Mouse (Mus musculus): Measurements from ENCODE around the gene Scimp. TPM values are rescaled to one million over a fixed set of nuclear protein-coding genes. Genes with fewer than 3 reads are reported as not detected.

The Scimp gene
- total and polyA plus RNA-seq, 3 experiments = 0.21 to 0.79 (median 0.30) TPM

DNA sequence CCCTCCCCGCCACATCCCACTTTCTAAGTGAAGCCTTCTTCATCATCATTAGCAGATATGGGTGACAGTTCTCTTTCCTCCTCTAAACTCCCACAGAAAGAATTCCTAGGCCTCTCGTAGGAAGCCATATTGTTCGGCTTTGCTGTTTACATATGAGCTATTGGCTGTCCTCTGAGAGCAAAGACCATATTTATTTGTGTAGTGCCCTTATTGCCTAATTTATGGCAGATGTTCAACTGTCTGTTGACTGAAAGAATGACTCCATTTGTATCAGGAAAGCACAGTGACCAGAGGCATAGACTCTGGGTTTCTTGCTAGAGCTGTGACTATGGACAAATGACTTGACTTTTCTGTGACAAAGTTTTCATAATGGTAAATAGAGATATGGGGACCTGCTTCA, 70.8 kb downstream of the Scimp start:
- in situ Hi-C loops (cut with MboI; ENCODE audit: low pct_ligation_motif_present, low pct_unique_long_range_greater_than_20kb, low sequenced_read_pairs) = no loop called here
- H3K27me3 ChIP-seq (replicated peaks) = no peaks in the 10 kb centered on the region
- TF ChIP-seq GABPA (IDR thresholded peaks at IDR 0.05; ENCODE audit: insufficient replicate concordance, low read depth, low read length) (no peak), EP300 (IDR thresholded peaks at IDR 0.05; ENCODE audit: low read length) (no peak), PAX5 (IDR thresholded peaks at IDR 0.05; ENCODE audit: low read length) (no peak), E2F4 (IDR thresholded peaks at IDR 0.05; ENCODE audit: insufficient replicate concordance, low read depth, low read length) (no peak), TBP (conservative IDR thresholded peaks at IDR 0.05; ENCODE audit: low read depth, low read length) (no peak), POLR2AphosphoS2 (IDR thresholded peaks at IDR 0.05; ENCODE audit: low read depth, low read length) (no peak), BHLHE40 (IDR thresholded peaks at IDR 0.05; ENCODE audit: low read depth, low read length) (no peak), MXI1 (IDR thresholded peaks at IDR 0.05; ENCODE audit: low read depth, low read length) (no peak), SIN3A (IDR thresholded peaks at IDR 0.05; ENCODE audit: low read length) (no peak), CHD2 (IDR thresholded peaks at IDR 0.05; ENCODE audit: low read length) (no peak), NRF1 (IDR thresholded peaks at IDR 0.05; ENCODE audit: low read depth, low read length) (no peak)

More for the DNA sequence above, 70.8 kb downstream of the Scimp start:
- H3K36me3 ChIP-seq (replicated peaks in 1 of 2; ENCODE audit: control insufficient read depth in 1 of 2, insufficient read depth in 1 of 2, low read length in 1 of 2) = no peaks in the 10 kb centered on the region
- no peak for DNase-seq (ENCODE audit: extremely low read depth)
- H3K9ac ChIP-seq (ENCODE audit: insufficient read depth, low read depth) = no peak overlapping the region
- peaks cover 0 to 3% of the 10 kb centered on the region in 2 experiments; a peak in 1 of 4 replicates for H3K4me1 ChIP-seq (ENCODE audit: control insufficient read depth in 1 of 2, insufficient read depth in 2 of 2)
- H3K27ac ChIP-seq (ENCODE audit: insufficient read depth, low read depth) = no peak overlapping the region
- H3K9me3 ChIP-seq (replicated peaks; ENCODE audit: low read length) = no peaks in the 10 kb centered on the region
- dilution Hi-C loops (cut with MboI; ENCODE audit: extremely low pct_ligation_motif_present, extremely low pct_unique_long_range_greater_than_20kb, low sequenced_read_pairs) = no loop called here
- no peak overlapping the region for H3K4me2 ChIP-seq (ENCODE audit: insufficient read depth, low read depth, poor library complexity, severe bottlenecking)
- no peaks in the 10 kb centered on the region for H3K79me2 ChIP-seq (replicated peaks; ENCODE audit: control insufficient read depth, extremely low read depth, insufficient read depth, poor library complexity, severe bottlenecking)
- H3K4me3 ChIP-seq (replicated peaks in 1 of 3; ENCODE audit: low read depth in 2 of 3, low read length in 2 of 3, poor library complexity in 1 of 3) = no peak overlapping the region

Other genes starting within 250 kb of the Scimp start
Only the 20 nearest of the 21 such genes appear.
- 0.17 TPM in 1 of 2 replicates, not detected in the other for gene 4930544D05Rik, start 196.7 kb downstream of the Scimp start, total RNA-seq (2012; rRNA removed)
- not detected in 2 replicates for gene 4930544D05Rik, start 196.7 kb downstream of the Scimp start, total RNA-seq (2014; rRNA removed)
- gene 4930544D05Rik, start 196.7 kb downstream of the Scimp start, polyA plus RNA-seq (2012; ENCODE audit: insufficient read length, low read depth) = not detected in 2 replicates
- not detected in 2 replicates for gene Chrne, start 193.4 kb downstream of the Scimp start, total RNA-seq (2012; rRNA removed)
- gene Chrne, start 193.4 kb downstream of the Scimp start, total RNA-seq (2014; rRNA removed) = not detected in 2 replicates
- gene Chrne, start 193.4 kb downstream of the Scimp start, polyA plus RNA-seq (2012; ENCODE audit: insufficient read length, low read depth) = not detected in 2 replicates
- gene Gp1ba, start 173.5 kb downstream of the Scimp start, total RNA-seq (2012; rRNA removed) = 0.25 TPM in 2 replicates
- not detected in 2 replicates for gene Gp1ba, start 173.5 kb downstream of the Scimp start, total RNA-seq (2014; rRNA removed)
- 0.84 and 1.1 TPM in 2 replicates for gene Gp1ba, start 173.5 kb downstream of the Scimp start, polyA plus RNA-seq (2012; ENCODE audit: insufficient read length, low read depth)
- gene Rnf167, start 165.4 kb downstream of the Scimp start, total RNA-seq (2012; rRNA removed) = 23.5 and 24.0 TPM in 2 replicates
- 24.1 and 25.5 TPM in 2 replicates for gene Rnf167, start 165.4 kb downstream of the Scimp start, total RNA-seq (2014; rRNA removed)
- gene Rnf167, start 165.4 kb downstream of the Scimp start, polyA plus RNA-seq (2012; ENCODE audit: insufficient read length, low read depth) = 28.0 and 31.7 TPM in 2 replicates
- gene Slc25a11, start 165.1 kb downstream of the Scimp start, total RNA-seq (2012; rRNA removed) = 96.9 and 99.0 TPM in 2 replicates
- 121 and 135 TPM in 2 replicates for gene Slc25a11, start 165.1 kb downstream of the Scimp start, total RNA-seq (2014; rRNA removed)
- gene Slc25a11, start 165.1 kb downstream of the Scimp start, polyA plus RNA-seq (2012; ENCODE audit: insufficient read length, low read depth) = 127 and 132 TPM in 2 replicates
- 1,045 and 1,143 TPM in 2 replicates for gene Pfn1, start 157.9 kb downstream of the Scimp start, total RNA-seq (2012; rRNA removed)
- 799 and 844 TPM in 2 replicates for gene Pfn1, start 157.9 kb downstream of the Scimp start, total RNA-seq (2014; rRNA removed)
- 2,575 and 2,624 TPM in 2 replicates for gene Pfn1, start 157.9 kb downstream of the Scimp start, polyA plus RNA-seq (2012; ENCODE audit: insufficient read length, low read depth)
- gene Eno3, start 155.4 kb downstream of the Scimp start, total RNA-seq (2012; rRNA removed) = 11.0 and 11.2 TPM in 2 replicates
- gene Eno3, start 155.4 kb downstream of the Scimp start, total RNA-seq (2014; rRNA removed) = 22.9 and 23.0 TPM in 2 replicates
- gene Eno3, start 155.4 kb downstream of the Scimp start, polyA plus RNA-seq (2012; ENCODE audit: insufficient read length, low read depth) = 26.4 and 27.5 TPM in 2 replicates
- 96.3 and 105 TPM in 2 replicates for gene Spag7, start 143.2 kb downstream of the Scimp start, total RNA-seq (2012; rRNA removed)
- gene Spag7, start 143.2 kb downstream of the Scimp start, total RNA-seq (2014; rRNA removed) = 86.9 and 93.5 TPM in 2 replicates
- gene Spag7, start 143.2 kb downstream of the Scimp start, polyA plus RNA-seq (2012; ENCODE audit: insufficient read length, low read depth) = 120 and 161 TPM in 2 replicates
- 4.0 and 4.9 TPM in 2 replicates for gene Camta2, start 124.5 kb downstream of the Scimp start, total RNA-seq (2012; rRNA removed)
- gene Camta2, start 124.5 kb downstream of the Scimp start, total RNA-seq (2014; rRNA removed) = 0.70 and 1.0 TPM in 2 replicates
- gene Camta2, start 124.5 kb downstream of the Scimp start, polyA plus RNA-seq (2012; ENCODE audit: insufficient read length, low read depth) = 13.3 and 17.0 TPM in 2 replicates
- 1.3 and 1.7 TPM in 2 replicates for gene Inca1, start 112.4 kb downstream of the Scimp start, total RNA-seq (2012; rRNA removed)
- gene Inca1, start 112.4 kb downstream of the Scimp start, total RNA-seq (2014; rRNA removed) = 1.9 and 3.4 TPM in 2 replicates
- 3.8 and 4.4 TPM in 2 replicates for gene Inca1, start 112.4 kb downstream of the Scimp start, polyA plus RNA-seq (2012; ENCODE audit: insufficient read length, low read depth)
- gene Kif1c, start 112.0 kb downstream of the Scimp start, total RNA-seq (2012; rRNA removed) = 36.9 and 38.0 TPM in 2 replicates
- 11.0 and 11.6 TPM in 2 replicates for gene Kif1c, start 112.0 kb downstream of the Scimp start, total RNA-seq (2014; rRNA removed)
- 31.7 and 32.3 TPM in 2 replicates for gene Kif1c, start 112.0 kb downstream of the Scimp start, polyA plus RNA-seq (2012; ENCODE audit: insufficient read length, low read depth)
- 3.1 and 3.5 TPM in 2 replicates for gene Zfp3, start 48.4 kb downstream of the Scimp start, total RNA-seq (2012; rRNA removed)
- gene Zfp3, start 48.4 kb downstream of the Scimp start, total RNA-seq (2014; rRNA removed) = 1.7 and 1.9 TPM in 2 replicates
- gene Zfp3, start 48.4 kb downstream of the Scimp start, polyA plus RNA-seq (2012; ENCODE audit: insufficient read length, low read depth) = 2.0 and 2.5 TPM in 2 replicates
- 22.3 and 23.8 TPM in 2 replicates for gene Rabep1, start 32.2 kb upstream of the Scimp start, total RNA-seq (2012; rRNA removed)
- 26.1 and 33.4 TPM in 2 replicates for gene Rabep1, start 32.2 kb upstream of the Scimp start, total RNA-seq (2014; rRNA removed)
- 28.3 and 34.7 TPM in 2 replicates for gene Rabep1, start 32.2 kb upstream of the Scimp start, polyA plus RNA-seq (2012; ENCODE audit: insufficient read length, low read depth)
- 125 and 132 TPM in 2 replicates for gene Nup88, start 157.4 kb upstream of the Scimp start, total RNA-seq (2012; rRNA removed)
- 208 and 220 TPM in 2 replicates for gene Nup88, start 157.4 kb upstream of the Scimp start, total RNA-seq (2014; rRNA removed)
- 171 and 193 TPM in 2 replicates for gene Nup88, start 157.4 kb upstream of the Scimp start, polyA plus RNA-seq (2012; ENCODE audit: insufficient read length, low read depth)
- 72.7 and 80.6 TPM in 2 replicates for gene Rpain, start 157.6 kb upstream of the Scimp start, total RNA-seq (2012; rRNA removed)
- 64.6 and 69.8 TPM in 2 replicates for gene Rpain, start 157.6 kb upstream of the Scimp start, total RNA-seq (2014; rRNA removed)
- 50.0 and 54.1 TPM in 2 replicates for gene Rpain, start 157.6 kb upstream of the Scimp start, polyA plus RNA-seq (2012; ENCODE audit: insufficient read length, low read depth)
- gene C1qbp, start 170.4 kb upstream of the Scimp start, total RNA-seq (2012; rRNA removed) = 150 and 190 TPM in 2 replicates
- 298 and 320 TPM in 2 replicates for gene C1qbp, start 170.4 kb upstream of the Scimp start, total RNA-seq (2014; rRNA removed)
- gene C1qbp, start 170.4 kb upstream of the Scimp start, polyA plus RNA-seq (2012; ENCODE audit: insufficient read length, low read depth) = 903 and 917 TPM in 2 replicates
- 34.4 and 45.8 TPM in 2 replicates for gene Dhx33, start 191.9 kb upstream of the Scimp start, total RNA-seq (2012; rRNA removed)
- 43.0 and 45.6 TPM in 2 replicates for gene Dhx33, start 191.9 kb upstream of the Scimp start, total RNA-seq (2014; rRNA removed)
- gene Dhx33, start 191.9 kb upstream of the Scimp start, polyA plus RNA-seq (2012; ENCODE audit: insufficient read length, low read depth) = 55.4 and 55.9 TPM in 2 replicates
- gene Mis12, start 207.0 kb upstream of the Scimp start, total RNA-seq (2012; rRNA removed) = 23.4 and 32.7 TPM in 2 replicates
- 36.3 and 38.1 TPM in 2 replicates for gene Mis12, start 207.0 kb upstream of the Scimp start, total RNA-seq (2014; rRNA removed)
- 35.6 and 37.9 TPM in 2 replicates for gene Mis12, start 207.0 kb upstream of the Scimp start, polyA plus RNA-seq (2012; ENCODE audit: insufficient read length, low read depth)
- 32.7 and 44.2 TPM in 2 replicates for gene Derl2, start 207.3 kb upstream of the Scimp start, total RNA-seq (2012; rRNA removed)
- gene Derl2, start 207.3 kb upstream of the Scimp start, total RNA-seq (2014; rRNA removed) = 132 TPM in 2 replicates
- 85.9 and 95.0 TPM in 2 replicates for gene Derl2, start 207.3 kb upstream of the Scimp start, polyA plus RNA-seq (2012; ENCODE audit: insufficient read length, low read depth)
- not detected in 2 replicates for gene 6330403K07Rik, start 220.9 kb upstream of the Scimp start, total RNA-seq (2012; rRNA removed)
- gene 6330403K07Rik, start 220.9 kb upstream of the Scimp start, total RNA-seq (2014; rRNA removed) = not detected in 2 replicates
- gene 6330403K07Rik, start 220.9 kb upstream of the Scimp start, polyA plus RNA-seq (2012; ENCODE audit: insufficient read length, low read depth) = 0.20 TPM in 1 of 2 replicates, not detected in the other